Mouse (Mus musculus) bone marrow macrophage, adult 2 months (primary cell): Measurements from ENCODE around the gene Ankrd35.

Source experiments
- CTCF ChIP-seq: IDR thresholded peaks from 2 replicates; pipeline ENCODE4 v1.5.1; 2012; ENCODE audit warnings: low read depth, mild to moderate bottlenecking, low read length, moderate library complexity
- POLR2A ChIP-seq: IDR thresholded peaks from 2 replicates; pipeline ENCODE4 v1.6.1; 2012; ENCODE audit warnings: mild to moderate bottlenecking, low read depth, low read length, borderline replicate concordance

- TF ChIP-seq POLR2A (no peak), CTCF (no peak)
Measured at GRCm38 (mm10) chr3:96629729-96630600, 40.0 kb upstream of the Ankrd35 start, which contains the start of gene Rbm8a.
